Mouse (Mus musculus): Measurements from ENCODE around the gene Naa30. TPM values are rescaled to one million over a fixed set of nuclear protein-coding genes. Genes with fewer than 3 reads are reported as not detected.

Naa30 gene
- polyA plus RNA-seq, 1 experiment from 2014 or later, result 10.2 TPM

GRCm38 (mm10) chr14:49153801-49154200, 18.2 kb upstream of the Naa30 start:
- TF ChIP-seq CTCF (IDR thresholded peaks at IDR 0.05; ENCODE audit: low read depth), result peak; percentile 81
- ATAC-seq (replicated peaks; ENCODE audit: low FRiP score, low read depth), result no peak
- WGBS, result 43% methylated on average over 7 of the region's 7 CpGs

GRCm38 (mm10) chr14:49155572-49155971, 16.5 kb upstream of the Naa30 start:
- H3K27ac ChIP-seq, result no peak overlapping the region
- no peak overlapping the region for H3K4me3 ChIP-seq (replicated peaks; ENCODE audit: low read depth, low read length)
- no peak for TF ChIP-seq CTCF (IDR thresholded peaks at IDR 0.05; ENCODE audit: low read depth)
- H3K27me3 ChIP-seq (ENCODE audit: insufficient read depth, low read length), result no peaks in the 10 kb centered on the region
- no peaks in the 10 kb centered on the region for H3K4me1 ChIP-seq (replicated peaks; ENCODE audit: insufficient read depth, low read length)
- no peak overlapping the region for H3K4me2 ChIP-seq (ENCODE audit: low read length)
- H3K36me3 ChIP-seq (ENCODE audit: insufficient read depth, low read length), result no peaks in the 10 kb centered on the region
- no peak for DNase-seq (ENCODE audit: low spot score)
- H3K9ac ChIP-seq (ENCODE audit: low read depth, low read length), result no peak overlapping the region
- H3K9me3 ChIP-seq (replicated peaks; ENCODE audit: low read length), result no peaks in the 10 kb centered on the region
- 19% methylated on average over 5 of the region's 5 CpGs for WGBS
- no peak for ATAC-seq (replicated peaks; ENCODE audit: low FRiP score, low read depth)

More at GRCm38 (mm10) chr14:49153801-49154200, 18.2 kb upstream of the Naa30 start:
- Histone ChIP-seq H3K36me3 (ENCODE audit: insufficient read depth, low read length) (no peaks in the 10 kb centered on the region), H3K4me1 (replicated peaks; ENCODE audit: insufficient read depth, low read length) (no peaks in the 10 kb centered on the region), H3K9ac (ENCODE audit: low read depth, low read length) (no peak overlapping the region), H3K27me3 (ENCODE audit: insufficient read depth, low read length) (no peaks in the 10 kb centered on the region), H3K27ac (no peak overlapping the region), H3K9me3 (replicated peaks; ENCODE audit: low read length) (no peaks in the 10 kb centered on the region), H3K4me2 (ENCODE audit: low read length) (no peak overlapping the region), H3K4me3 (replicated peaks; ENCODE audit: low read depth, low read length) (no peak overlapping the region)
- peak; percentile 74 for DNase-seq (ENCODE audit: low spot score)

GRCm38 (mm10) chr14:49158143-49158925, 13.7 kb upstream of the Naa30 start:
- TF ChIP-seq CTCF (IDR thresholded peaks at IDR 0.05; ENCODE audit: low read depth), result no peak
- H3K36me3 ChIP-seq (ENCODE audit: insufficient read depth, low read length), result no peaks in the 10 kb centered on the region
- ATAC-seq (replicated peaks; ENCODE audit: low FRiP score, low read depth), result no peak
- no peaks in the 10 kb centered on the region for H3K9me3 ChIP-seq (replicated peaks; ENCODE audit: low read length)
- WGBS, result 80% methylated on average over 16 of the region's 16 CpGs
- H3K27me3 ChIP-seq (ENCODE audit: insufficient read depth, low read length), result no peaks in the 10 kb centered on the region
- H3K4me2 ChIP-seq (ENCODE audit: low read length), result no peak overlapping the region
- H3K27ac ChIP-seq, result no peak overlapping the region
- DNase-seq (ENCODE audit: low spot score), result no peak
- no peak overlapping the region for H3K4me3 ChIP-seq (replicated peaks; ENCODE audit: low read depth, low read length)
- H3K4me1 ChIP-seq (replicated peaks; ENCODE audit: insufficient read depth, low read length), result no peaks in the 10 kb centered on the region
- H3K9ac ChIP-seq (ENCODE audit: low read depth, low read length), result no peak overlapping the region

- ATAC-seq (replicated peaks; ENCODE audit: low FRiP score, low read depth) (peak; percentile 22), DNase-seq (ENCODE audit: low spot score) (peak; percentile 19)
- WGBS, result 30% methylated on average over 8 of the region's 8 CpGs
- Histone ChIP-seq H3K9me3 (replicated peaks; ENCODE audit: low read length) (no peaks in the 10 kb centered on the region), H3K4me1 (replicated peaks; ENCODE audit: insufficient read depth, low read length) (peaks cover 5% of the 10 kb centered on the region; the same call in 1 of the 2 replicates), H3K9ac (ENCODE audit: low read depth, low read length) (no peak overlapping the region), H3K4me2 (ENCODE audit: low read length) (peak overlapping the region; percentile 66), H3K4me3 (replicated peaks; ENCODE audit: low read depth, low read length) (peak overlapping the region; percentile 91), H3K36me3 (ENCODE audit: insufficient read depth, low read length) (no peaks in the 10 kb centered on the region), H3K27ac (peak overlapping the region; percentile 80), H3K27me3 (ENCODE audit: insufficient read depth, low read length) (no peaks in the 10 kb centered on the region)
- no peak for TF ChIP-seq CTCF (IDR thresholded peaks at IDR 0.05; ENCODE audit: low read depth)
Measured at GRCm38 (mm10) chr14:49171286-49171685, 740 bp upstream of the Naa30 start.

- Histone ChIP-seq H3K9ac (ENCODE audit: low read depth, low read length) (peak overlapping the region; percentile 94), H3K27ac (peak overlapping the region; percentile 87), H3K4me1 (replicated peaks; ENCODE audit: insufficient read depth, low read length) (peaks cover 5% of the 10 kb centered on the region; the same call in 1 of the 2 replicates), H3K36me3 (ENCODE audit: insufficient read depth, low read length) (no peaks in the 10 kb centered on the region), H3K9me3 (replicated peaks; ENCODE audit: low read length) (no peaks in the 10 kb centered on the region), H3K4me2 (ENCODE audit: low read length) (peak overlapping the region; percentile 93), H3K4me3 (replicated peaks; ENCODE audit: low read depth, low read length) (peak overlapping the region; percentile 91), H3K27me3 (ENCODE audit: insufficient read depth, low read length) (no peaks in the 10 kb centered on the region)
- ATAC-seq (replicated peaks; ENCODE audit: low FRiP score, low read depth), result peak; percentile 80
- TF ChIP-seq CTCF (IDR thresholded peaks at IDR 0.05; ENCODE audit: low read depth), result no peak
- WGBS, result under 1% methylated on average over 44 of the region's 46 CpGs
- peak; percentile 59 for DNase-seq (ENCODE audit: low spot score)
Measured at GRCm38 (mm10) chr14:49172582-49172988, 559 bp downstream of the Naa30 start.

- H3K27ac ChIP-seq, result no peak overlapping the region; the same call in 1 of the 2 replicates
- H3K4me3 ChIP-seq (replicated peaks; ENCODE audit: low read depth, low read length), result peak overlapping the region; percentile 91
- 31% methylated on average over 16 of the region's 16 CpGs for WGBS
- no peak for TF ChIP-seq CTCF (IDR thresholded peaks at IDR 0.05; ENCODE audit: low read depth)
- peak overlapping the region; percentile 93 for H3K4me2 ChIP-seq (ENCODE audit: low read length)
- H3K27me3 ChIP-seq (ENCODE audit: insufficient read depth, low read length), result no peaks in the 10 kb centered on the region
- H3K36me3 ChIP-seq (ENCODE audit: insufficient read depth, low read length), result no peaks in the 10 kb centered on the region
- peak overlapping the region; percentile 94 for H3K9ac ChIP-seq (ENCODE audit: low read depth, low read length)
- no peaks in the 10 kb centered on the region for H3K9me3 ChIP-seq (replicated peaks; ENCODE audit: low read length)
- DNase-seq (ENCODE audit: low spot score) (no peak), ATAC-seq (replicated peaks; ENCODE audit: low FRiP score, low read depth) (no peak)
- H3K4me1 ChIP-seq (replicated peaks; ENCODE audit: insufficient read depth, low read length), result peaks cover 5% of the 10 kb centered on the region; the same call in 1 of the 2 replicates
Measured at GRCm38 (mm10) chr14:49173290-49174135, 1.5 kb downstream of the Naa30 start.
